Mouse (Mus musculus): ENCODE measurements around the gene Zdhhc15. TPM values are rescaled to one million over a fixed set of nuclear protein-coding genes. Genes with fewer than 3 reads are reported as not detected.

The Zdhhc15 gene
- not detected for polyA plus RNA-seq (2012; fragmentation: generic; extraction: Trizol)

GRCm38 (mm10) chrX:104670757-104671549 lies at the start of gene Zdhhc15:
Zdhhc15 (minus strand) TSS chrX:104671064.

Other genes starting within 250 kb of the Zdhhc15 start
- 1 to 10 TPM in 1 of 2 experiments, under 1 TPM in 1; 0.08 to 1.5 TPM for gene Uprt, start 188.2 kb downstream of the Zdhhc15 start, polyA plus RNA-seq (2012; fragmentation: generic; extraction: Trizol)
- gene Magee2, start 186.2 kb upstream of the Zdhhc15 start, polyA plus RNA-seq (2012; fragmentation: generic; extraction: Trizol): not detected

All from C3H10T1/2 (cell line).